Mouse (Mus musculus): ENCODE measurements at regions not wholly inside any gene's neighbourhood (a gene's known extent, or its start where the extent isn't known, plus 50 kb on each side); places are given as distances from the start of the nearest gene placed in this dataset.

GRCm38 (mm10) chr1:42542846-42543549 is 152.6 kb upstream of the Pou3f3 start:
- Histone ChIP-seq H3K4me1 (ENCODE audit: control insufficient read depth, insufficient read depth, low read length) (no peaks in the 10 kb centered on the region), H3K4me3 (ENCODE audit: low read length) (no peak overlapping the region), H3K9ac (ENCODE audit: low read length) (no peak overlapping the region), H3K9me3 (replicated peaks; ENCODE audit: control insufficient read depth, low read length) (no peaks in the 10 kb centered on the region), H3K4me2 (ENCODE audit: low read depth, low read length) (no peak overlapping the region), H3K27me3 (ENCODE audit: control insufficient read depth, insufficient read depth, low read length) (no peaks in the 10 kb centered on the region), H3K27ac (ENCODE audit: low read length) (no peak overlapping the region), H3K36me3 (ENCODE audit: control insufficient read depth, insufficient read depth) (no peaks in the 10 kb centered on the region)
- no peak for ATAC-seq (replicated peaks; ENCODE audit: extremely low read depth, insufficient read depth, low FRiP score)
- WGBS = 36% methylated on average over 15 of the region's 15 CpGs

- no peak overlapping the region for H3K4me2 ChIP-seq (ENCODE audit: low read depth, low read length)
- ATAC-seq (replicated peaks; ENCODE audit: extremely low read depth, insufficient read depth, low FRiP score) = no peak
- no peaks in the 10 kb centered on the region for H3K4me1 ChIP-seq (ENCODE audit: control insufficient read depth, insufficient read depth, low read length)
- H3K9me3 ChIP-seq (replicated peaks; ENCODE audit: control insufficient read depth, low read length) = no peaks in the 10 kb centered on the region
- no peaks in the 10 kb centered on the region for H3K36me3 ChIP-seq (ENCODE audit: control insufficient read depth, insufficient read depth)
- H3K27ac ChIP-seq (ENCODE audit: low read length) = no peak overlapping the region
- no peak overlapping the region for H3K9ac ChIP-seq (ENCODE audit: low read length)
- 87% methylated on average over 3 of the region's 3 CpGs for WGBS
- no peak overlapping the region for H3K4me3 ChIP-seq (ENCODE audit: low read length)
- H3K27me3 ChIP-seq (ENCODE audit: control insufficient read depth, insufficient read depth, low read length) = no peaks in the 10 kb centered on the region
Measured at GRCm38 (mm10) chr1:42546879-42547278, 148.7 kb upstream of the Pou3f3 start.

- Histone ChIP-seq H3K4me3 (ENCODE audit: low read length) (no peak overlapping the region), H3K36me3 (ENCODE audit: control insufficient read depth, insufficient read depth) (no peaks in the 10 kb centered on the region), H3K4me1 (ENCODE audit: control insufficient read depth, insufficient read depth, low read length) (no peaks in the 10 kb centered on the region), H3K4me2 (ENCODE audit: low read depth, low read length) (no peak overlapping the region), H3K27me3 (ENCODE audit: control insufficient read depth, insufficient read depth, low read length) (no peaks in the 10 kb centered on the region), H3K27ac (ENCODE audit: low read length) (no peak overlapping the region), H3K9ac (ENCODE audit: low read length) (no peak overlapping the region), H3K9me3 (replicated peaks; ENCODE audit: control insufficient read depth, low read length) (no peaks in the 10 kb centered on the region)
- whole genome bisulfite sequencing = 61% methylated on average over 2 of the region's 2 CpGs
- no peak for ATAC-seq (replicated peaks; ENCODE audit: extremely low read depth, insufficient read depth, low FRiP score)
Measured at GRCm38 (mm10) chr1:42557301-42557700, 138.3 kb upstream of the Pou3f3 start.

- H3K27me3 ChIP-seq (ENCODE audit: control insufficient read depth, insufficient read depth, low read length) = no peaks in the 10 kb centered on the region
- WGBS = 85% methylated on average over 6 of the region's 6 CpGs
- no peak for ATAC-seq (replicated peaks; ENCODE audit: extremely low read depth, insufficient read depth, low FRiP score)
Measured at GRCm38 (mm10) chr1:42567640-42568039, 127.9 kb upstream of the Pou3f3 start.

GRCm38 (mm10) chr1:42585191-42585590 is 110.4 kb upstream of the Pou3f3 start:
- H3K9me3 ChIP-seq (replicated peaks; ENCODE audit: control insufficient read depth, low read length) = no peaks in the 10 kb centered on the region
- no peak overlapping the region for H3K9ac ChIP-seq (ENCODE audit: low read length)
- 88% methylated on average over 3 of the region's 3 CpGs for WGBS
- H3K36me3 ChIP-seq (ENCODE audit: control insufficient read depth, insufficient read depth) = no peaks in the 10 kb centered on the region
- no peak overlapping the region for H3K27ac ChIP-seq (ENCODE audit: low read length)
- no peak overlapping the region for H3K4me3 ChIP-seq (ENCODE audit: low read length)
- 0 out of 2 replicates have a peak, but pooled peaks cover 3% of the 10 kb centered on the region for H3K27me3 ChIP-seq (ENCODE audit: control insufficient read depth, insufficient read depth, low read length)
- no peak for ATAC-seq (replicated peaks; ENCODE audit: extremely low read depth, insufficient read depth, low FRiP score)
- H3K4me1 ChIP-seq (ENCODE audit: control insufficient read depth, insufficient read depth, low read length) = no peaks in the 10 kb centered on the region
- H3K4me2 ChIP-seq (ENCODE audit: low read depth, low read length) = no peak overlapping the region

More at GRCm38 (mm10) chr1:42567640-42568039, 127.9 kb upstream of the Pou3f3 start:
- H3K4me1 ChIP-seq (ENCODE audit: control insufficient read depth, insufficient read depth, low read length) = no peaks in the 10 kb centered on the region
- H3K9me3 ChIP-seq (replicated peaks; ENCODE audit: control insufficient read depth, low read length) = no peaks in the 10 kb centered on the region; the same call in 1 of the 2 replicates
- no peak overlapping the region for H3K27ac ChIP-seq (ENCODE audit: low read length)
- no peak overlapping the region for H3K4me2 ChIP-seq (ENCODE audit: low read depth, low read length)
- no peak overlapping the region for H3K9ac ChIP-seq (ENCODE audit: low read length)
- no peaks in the 10 kb centered on the region for H3K36me3 ChIP-seq (ENCODE audit: control insufficient read depth, insufficient read depth)
- H3K4me3 ChIP-seq (ENCODE audit: low read length) = no peak overlapping the region

- H3K36me3 ChIP-seq (ENCODE audit: control insufficient read depth, insufficient read depth) = no peaks in the 10 kb centered on the region
- no peaks in the 10 kb centered on the region for H3K4me1 ChIP-seq (ENCODE audit: control insufficient read depth, insufficient read depth, low read length)
- no peak overlapping the region for H3K4me2 ChIP-seq (ENCODE audit: low read depth, low read length)
- no peak overlapping the region for H3K9ac ChIP-seq (ENCODE audit: low read length)
- H3K27ac ChIP-seq (ENCODE audit: low read length) = no peak overlapping the region
- WGBS = 34% methylated on average over 10 of the region's 10 CpGs
- no peak overlapping the region for H3K4me3 ChIP-seq (ENCODE audit: low read length)
- H3K9me3 ChIP-seq (replicated peaks; ENCODE audit: control insufficient read depth, low read length) = no peaks in the 10 kb centered on the region
- H3K27me3 ChIP-seq (ENCODE audit: control insufficient read depth, insufficient read depth, low read length) = 0 out of 2 replicates have a peak, but pooled peaks cover 3% of the 10 kb centered on the region
- ATAC-seq (replicated peaks; ENCODE audit: extremely low read depth, insufficient read depth, low FRiP score) = no peak
Measured at GRCm38 (mm10) chr1:42588499-42588898, 107.1 kb upstream of the Pou3f3 start.

GRCm38 (mm10) chr1:42589442-42589841 is 106.1 kb upstream of the Pou3f3 start:
- no peak for ATAC-seq (replicated peaks; ENCODE audit: extremely low read depth, insufficient read depth, low FRiP score)
- no peak overlapping the region for H3K4me2 ChIP-seq (ENCODE audit: low read depth, low read length)

GRCm38 (mm10) chr1:42591855-42592254 is 103.7 kb upstream of the Pou3f3 start:
- Histone ChIP-seq H3K4me2 (ENCODE audit: low read depth, low read length) (no peak overlapping the region), H3K36me3 (ENCODE audit: control insufficient read depth, insufficient read depth) (no peaks in the 10 kb centered on the region), H3K9ac (ENCODE audit: low read length) (no peak overlapping the region), H3K27ac (ENCODE audit: low read length) (no peak overlapping the region), H3K27me3 (ENCODE audit: control insufficient read depth, insufficient read depth, low read length) (0 out of 2 replicates have a peak, but pooled peaks cover 3% of the 10 kb centered on the region), H3K4me3 (ENCODE audit: low read length) (no peak overlapping the region), H3K9me3 (replicated peaks; ENCODE audit: control insufficient read depth, low read length) (0 out of 2 replicates have a peak, but pooled peaks cover 2% of the 10 kb centered on the region), H3K4me1 (ENCODE audit: control insufficient read depth, insufficient read depth, low read length) (no peaks in the 10 kb centered on the region)
- 41% methylated on average over 1 of the region's 1 CpGs for WGBS
- no peak for ATAC-seq (replicated peaks; ENCODE audit: extremely low read depth, insufficient read depth, low FRiP score)

More at GRCm38 (mm10) chr1:42589442-42589841, 106.1 kb upstream of the Pou3f3 start:
- no peaks in the 10 kb centered on the region for H3K36me3 ChIP-seq (ENCODE audit: control insufficient read depth, insufficient read depth)
- 0 out of 2 replicates have a peak, but pooled peaks cover 3% of the 10 kb centered on the region for H3K27me3 ChIP-seq (ENCODE audit: control insufficient read depth, insufficient read depth, low read length)
- 41% methylated on average over 7 of the region's 7 CpGs for WGBS
- no peak overlapping the region for H3K27ac ChIP-seq (ENCODE audit: low read length)
- H3K4me3 ChIP-seq (ENCODE audit: low read length) = no peak overlapping the region
- no peak overlapping the region for H3K9ac ChIP-seq (ENCODE audit: low read length)
- no peaks in the 10 kb centered on the region for H3K4me1 ChIP-seq (ENCODE audit: control insufficient read depth, insufficient read depth, low read length)
- no peaks in the 10 kb centered on the region for H3K9me3 ChIP-seq (replicated peaks; ENCODE audit: control insufficient read depth, low read length)

GRCm38 (mm10) chr1:42597065-42597464 is 98.5 kb upstream of the Pou3f3 start:
- Histone ChIP-seq H3K27ac (ENCODE audit: low read length) (no peak overlapping the region), H3K9ac (ENCODE audit: low read length) (no peak overlapping the region), H3K4me1 (ENCODE audit: control insufficient read depth, insufficient read depth, low read length) (no peaks in the 10 kb centered on the region), H3K27me3 (ENCODE audit: control insufficient read depth, insufficient read depth, low read length) (no peaks in the 10 kb centered on the region), H3K36me3 (ENCODE audit: control insufficient read depth, insufficient read depth) (no peaks in the 10 kb centered on the region), H3K4me3 (ENCODE audit: low read length) (no peak overlapping the region), H3K9me3 (replicated peaks; ENCODE audit: control insufficient read depth, low read length) (0 out of 2 replicates have a peak, but pooled peaks cover 2% of the 10 kb centered on the region), H3K4me2 (ENCODE audit: low read depth, low read length) (no peak overlapping the region)
- WGBS = 67% methylated on average over 4 of the region's 4 CpGs
- no peak for ATAC-seq (replicated peaks; ENCODE audit: extremely low read depth, insufficient read depth, low FRiP score)
